Mouse (Mus musculus) kidney, adult 11 months (tissue): Measurements from ENCODE around the gene Tia1.
"Not testable (repeated sequence)": the region's sequence is repeated elsewhere in the genome, so short reads cannot be mapped to it uniquely, and the experiment has no call there.

Source experiments
- DNase-seq: peaks from one replicate; pipeline ENCODE4 v3.0.0; 2022

The Tia1 gene

GRCm38 (mm10) chr6:86404100-86404861 lies at the start of gene Tia1:
Gene Tia1 (plus strand): TSS chr6:86404219.
- DNase-seq = peak; percentile 97

DNA sequence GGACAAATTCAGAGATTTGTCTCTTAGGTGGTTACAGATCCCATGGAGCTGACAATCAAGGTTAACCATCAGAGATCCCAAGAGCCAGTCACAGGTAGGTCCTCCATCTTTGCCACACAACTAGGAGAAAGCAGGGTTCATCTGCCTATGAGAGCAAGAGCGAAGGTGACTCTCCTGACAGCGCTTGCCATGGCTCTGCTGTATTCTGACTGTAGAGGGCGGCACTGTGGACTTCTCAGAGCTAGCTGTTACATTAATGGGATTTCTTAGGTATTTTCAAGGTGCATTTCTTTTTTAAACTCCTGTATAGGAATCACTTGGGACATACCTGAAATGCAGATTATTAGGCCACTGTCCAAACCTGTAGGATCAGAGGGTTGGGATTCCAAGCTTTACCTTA lies 49.1 kb upstream of the Tia1 start:
- DNase-seq = no peak

GRCm38 (mm10) chr6:86356956-86357355 lies 47.1 kb upstream of the Tia1 start:
- no peak for DNase-seq

DNA sequence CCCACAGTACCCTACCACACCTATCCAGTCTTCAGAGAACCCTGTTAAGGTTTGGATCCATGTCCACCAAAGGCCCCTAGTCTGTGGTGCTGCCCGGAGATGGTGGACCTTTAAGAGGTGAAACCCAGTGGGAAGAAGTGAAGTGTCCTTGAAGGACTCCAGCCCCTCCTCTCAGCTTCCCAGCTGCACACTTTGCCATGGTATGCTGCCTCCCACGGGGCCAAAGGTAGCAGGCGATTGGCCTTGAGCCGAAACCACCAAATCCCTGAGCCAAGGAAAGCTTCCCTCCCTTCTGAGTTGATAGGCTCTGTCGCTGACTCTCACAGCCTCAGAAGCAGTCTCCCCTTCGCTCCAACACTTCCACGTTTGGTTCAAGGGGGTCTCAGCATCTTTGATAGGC lies 43.3 kb upstream of the Tia1 start:
- DNase-seq = peak; percentile 72

- no peak for DNase-seq
These were observed 42.6 kb upstream of the Tia1 start for GRCm38 (mm10) chr6:86361373-86361772.

GRCm38 (mm10) chr6:86364442-86365141 lies 39.4 kb upstream of the Tia1 start:
- peak; percentile 66 for DNase-seq

DNA sequence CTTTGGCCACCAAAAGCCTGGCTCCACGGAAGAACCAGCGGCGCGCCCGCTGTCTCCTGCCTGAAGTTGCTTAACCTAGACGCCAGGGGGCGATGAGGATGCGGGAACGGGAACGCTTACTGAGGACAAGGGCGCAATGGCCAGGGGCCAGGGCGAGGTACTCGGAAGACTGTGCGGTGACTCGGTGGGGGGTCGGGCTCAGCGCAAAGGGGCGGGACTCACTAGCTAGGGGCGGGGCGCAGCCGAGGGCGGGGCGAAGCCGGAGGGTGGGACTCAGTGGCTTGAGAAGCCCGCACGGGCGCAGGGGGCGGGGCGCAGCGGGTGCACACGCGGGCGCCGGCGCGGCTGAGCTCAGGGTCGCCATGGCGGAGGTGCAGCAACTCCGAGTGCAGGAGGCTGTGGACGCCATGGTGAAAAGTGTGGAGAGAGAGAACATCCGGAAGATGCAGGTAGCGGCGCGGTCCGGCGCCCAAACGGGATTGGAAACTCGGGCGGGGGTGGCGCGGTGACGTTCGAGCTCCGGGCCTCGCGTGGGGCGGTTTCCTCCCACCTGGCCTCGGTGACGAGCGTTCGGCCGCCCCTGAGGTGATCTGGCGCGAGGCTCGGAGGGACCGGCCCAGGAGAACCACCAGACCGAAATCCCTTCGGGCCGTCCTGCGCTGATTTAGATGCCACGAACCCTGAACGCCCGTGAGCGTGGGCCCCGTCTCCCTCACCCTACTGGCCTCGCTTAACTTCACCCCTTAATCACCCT lies 38.5 kb upstream of the Tia1 start, which contains the start of gene Fam136a:
TSS of gene Fam136a (plus strand) at position 276 of the 754 bp plus-strand sequence.
- peak; percentile 94 for DNase-seq

DNA sequence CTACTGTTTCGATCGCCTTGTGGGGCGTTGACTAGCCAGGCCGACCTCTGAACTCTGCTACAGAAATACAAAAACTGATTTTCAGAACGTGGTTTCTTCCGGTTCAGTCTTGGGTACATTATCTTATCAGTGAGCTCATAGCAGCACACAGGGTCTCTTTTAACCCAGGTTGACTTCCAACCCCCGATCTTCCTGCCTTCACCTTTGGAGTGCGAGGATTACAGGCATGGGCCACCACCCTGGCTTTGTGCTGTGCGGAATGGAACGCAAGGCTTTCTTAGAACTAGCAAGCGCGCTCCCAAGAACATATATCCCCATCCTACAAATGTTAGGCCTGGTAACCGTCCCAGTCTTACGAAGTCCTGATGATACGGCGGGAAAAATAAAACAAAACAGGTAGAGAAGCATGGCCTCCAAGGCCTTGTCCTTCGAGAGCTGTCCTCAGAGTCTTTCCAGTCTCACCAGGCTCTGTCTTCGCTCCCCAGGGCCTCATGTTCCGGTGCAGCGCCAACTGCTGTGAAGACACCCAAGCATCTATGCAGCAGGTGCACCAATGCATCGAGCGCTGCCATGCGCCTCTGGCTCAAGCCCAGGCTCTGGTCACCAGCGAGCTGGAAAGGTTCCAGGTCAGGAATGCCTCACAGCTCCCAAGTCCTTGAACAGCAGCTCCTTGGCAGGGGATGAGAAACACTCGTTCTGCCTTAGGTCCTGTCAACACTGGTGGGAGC lies 37.7 kb upstream of the Tia1 start:
- DNase-seq = peak; percentile 64

DNA sequence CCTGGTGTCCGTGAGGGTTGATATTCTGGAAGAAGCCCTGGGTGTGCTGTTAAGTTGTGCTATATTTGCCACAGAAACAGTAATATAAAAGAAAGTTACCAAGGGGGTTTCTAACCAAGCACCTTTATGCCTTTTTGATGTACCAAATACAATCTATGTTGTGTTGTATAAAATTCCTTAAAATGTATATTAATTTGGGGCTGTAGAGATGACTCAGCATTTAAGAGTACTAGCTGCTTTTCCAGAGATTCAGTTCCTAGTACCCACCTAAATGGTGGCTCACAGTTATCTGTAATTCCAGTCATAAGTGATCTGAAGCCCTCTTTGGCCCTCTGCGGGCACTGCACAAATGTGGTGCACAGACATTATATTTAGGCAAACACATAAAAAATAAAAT lies 37.2 kb upstream of the Tia1 start:
- DNase-seq = no peak

DNA sequence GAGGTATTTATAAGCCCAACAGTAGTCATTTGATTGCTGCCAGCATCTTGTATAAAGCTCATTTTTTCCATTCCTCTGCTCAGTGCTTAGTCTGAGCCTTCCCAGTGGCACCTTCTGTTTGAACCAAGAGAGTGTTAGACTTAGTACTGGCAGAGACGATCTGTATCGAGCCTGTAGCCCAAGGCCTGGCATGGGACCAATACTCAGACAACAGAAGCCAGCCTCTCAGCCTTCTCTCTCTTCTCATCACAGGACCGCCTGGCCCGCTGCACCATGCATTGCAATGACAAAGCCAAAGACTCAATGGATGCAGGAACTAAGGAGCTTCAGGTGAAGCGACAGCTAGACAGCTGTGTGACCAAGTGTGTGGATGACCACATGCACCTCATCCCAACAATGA lies 35.5 kb upstream of the Tia1 start:
- no peak for DNase-seq

DNA sequence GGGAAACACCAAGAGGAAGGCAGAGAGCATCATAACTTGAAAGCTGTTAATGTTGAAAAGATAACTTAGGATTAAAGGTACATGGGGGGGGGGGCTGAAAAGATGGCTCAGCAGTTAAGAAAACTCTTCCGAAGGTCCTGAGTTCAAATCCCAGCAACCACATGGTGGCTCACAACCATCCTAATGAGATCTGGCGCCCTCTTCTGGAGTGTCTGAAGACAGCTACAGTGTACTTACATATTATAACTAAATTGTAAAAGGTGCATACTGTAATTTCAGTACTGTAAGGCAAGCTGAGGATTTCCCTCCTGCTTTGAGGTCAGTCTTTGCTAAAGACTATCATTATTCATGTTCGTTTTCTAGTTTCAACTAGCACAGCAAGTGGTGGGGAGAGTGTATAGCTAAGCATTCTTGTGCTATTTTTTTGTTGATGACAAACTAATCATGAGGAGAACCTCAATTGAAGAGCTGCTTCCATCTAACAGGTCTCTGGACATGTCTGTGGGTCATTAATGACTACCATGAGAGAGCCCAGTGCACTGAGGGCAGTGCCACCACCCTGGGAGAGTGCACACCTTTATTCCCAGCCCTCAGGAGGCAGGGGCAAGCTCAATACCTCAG lies 33.8 kb upstream of the Tia1 start:
- DNase-seq = no peak

DNA sequence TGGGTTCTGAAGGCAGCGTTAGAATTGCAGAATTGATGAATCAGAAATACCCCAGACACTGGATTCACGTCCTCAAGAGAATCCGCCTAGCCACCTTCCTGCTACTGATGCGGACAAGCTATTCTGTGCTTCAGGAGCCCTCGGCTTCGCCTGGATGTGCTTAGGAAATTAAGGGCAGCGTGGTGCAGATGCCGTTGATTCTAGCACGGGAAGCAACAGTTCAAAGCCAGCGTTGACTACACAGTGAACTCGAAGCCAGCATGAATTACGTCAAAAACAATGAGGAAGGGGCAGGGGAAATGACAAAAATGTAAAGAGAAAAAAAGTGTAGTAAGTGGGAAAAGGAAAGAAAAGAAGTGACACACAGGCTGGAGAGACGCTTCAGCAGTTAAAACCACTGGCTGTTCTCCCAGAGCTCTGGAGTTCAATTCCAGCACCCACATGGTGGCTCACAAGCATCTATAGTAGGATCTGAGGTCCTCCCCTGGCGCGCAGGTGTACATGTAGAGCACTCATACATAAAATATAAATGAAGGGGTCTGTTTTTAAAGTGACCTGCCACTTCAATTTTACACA lies 33.2 kb upstream of the Tia1 start, which contains the start of gene Snrpg:
TSS of gene Snrpg (plus strand) at position 541 of the 576 bp plus-strand sequence.
- DNase-seq = no peak

DNA sequence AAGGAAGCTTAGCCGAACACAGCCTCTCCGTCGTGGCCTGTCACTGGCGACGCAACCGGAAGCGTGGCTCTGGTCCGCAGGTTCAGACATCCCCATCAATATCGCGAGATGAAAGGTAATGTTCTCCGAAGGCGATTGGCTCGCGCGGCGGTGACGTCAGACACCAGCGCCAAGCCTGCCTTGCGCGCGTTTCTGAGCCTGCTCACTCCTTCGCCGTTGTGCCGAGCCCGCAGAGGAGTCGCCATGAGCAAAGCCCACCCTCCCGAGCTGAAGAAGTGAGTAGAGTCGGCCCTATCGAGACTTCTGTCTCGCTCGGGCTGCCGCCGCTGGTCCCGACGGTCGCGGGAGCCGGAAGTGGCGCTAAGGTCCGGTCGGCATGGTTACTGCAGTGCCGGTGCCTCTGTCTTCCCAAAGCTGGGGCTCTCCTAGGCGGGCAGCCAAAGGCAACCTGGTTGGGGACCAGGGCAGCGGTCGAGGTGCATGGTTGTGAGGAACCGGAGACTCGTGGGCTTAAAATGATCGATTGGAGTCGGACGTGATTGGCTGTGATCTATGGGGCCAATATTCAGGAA lies 32.6 kb upstream of the Tia1 start:
- DNase-seq = peak; percentile 96

DNA sequence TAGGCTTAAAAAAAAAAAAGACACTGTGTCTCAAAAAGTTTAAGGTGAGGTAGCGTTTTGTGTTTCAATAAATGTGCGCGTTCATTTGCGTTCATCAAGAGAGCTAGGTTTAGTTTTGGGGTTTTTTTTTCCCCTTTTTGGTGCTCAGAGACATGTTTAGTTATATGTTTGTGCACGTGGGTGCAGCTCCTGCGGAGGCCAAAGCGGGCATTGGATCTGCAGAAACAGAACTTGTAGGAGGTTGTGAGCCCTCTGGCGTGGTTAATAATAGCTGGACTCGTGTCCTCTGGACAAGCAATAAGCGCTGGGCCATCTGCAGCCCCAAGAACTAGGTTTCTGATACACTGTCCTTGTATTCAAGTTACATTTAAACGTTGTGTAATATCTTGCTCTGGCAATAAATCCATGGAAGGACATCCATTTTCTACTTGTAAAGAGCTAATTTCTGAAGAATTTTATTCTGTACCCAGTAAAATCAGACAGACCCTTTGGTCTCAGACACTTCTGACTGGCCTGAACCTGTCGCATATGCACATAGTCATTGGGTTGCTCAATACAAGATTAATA lies 32.0 kb upstream of the Tia1 start:
- no peak for DNase-seq

DNA sequence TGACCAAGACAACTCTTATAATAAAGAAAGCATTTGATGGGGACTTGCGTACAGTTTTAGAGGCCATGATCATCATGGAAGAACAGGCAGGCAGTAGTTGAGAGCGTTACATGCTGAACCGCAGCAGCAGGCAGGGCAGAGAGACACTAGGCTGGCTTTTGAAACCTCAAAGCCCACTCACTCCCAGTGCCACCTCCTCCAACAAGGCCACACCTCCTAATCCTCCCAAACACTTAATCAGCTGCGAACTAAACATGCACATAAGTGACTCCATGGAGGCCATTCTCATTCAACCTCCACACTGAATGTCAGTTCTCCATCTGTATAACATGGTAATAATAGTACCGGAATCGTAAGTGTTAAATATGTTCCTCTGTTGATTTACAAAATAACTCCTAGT lies 30.5 kb upstream of the Tia1 start:
- no peak for DNase-seq

- no peak for DNase-seq
These were observed 25.7 kb upstream of the Tia1 start for GRCm38 (mm10) chr6:86378341-86378740.

GRCm38 (mm10) chr6:86380112-86380511 lies 23.9 kb upstream of the Tia1 start:
- not testable (repeated sequence) for DNase-seq

GRCm38 (mm10) chr6:86382551-86382950 lies 21.5 kb upstream of the Tia1 start:
- DNase-seq = no peak

DNA sequence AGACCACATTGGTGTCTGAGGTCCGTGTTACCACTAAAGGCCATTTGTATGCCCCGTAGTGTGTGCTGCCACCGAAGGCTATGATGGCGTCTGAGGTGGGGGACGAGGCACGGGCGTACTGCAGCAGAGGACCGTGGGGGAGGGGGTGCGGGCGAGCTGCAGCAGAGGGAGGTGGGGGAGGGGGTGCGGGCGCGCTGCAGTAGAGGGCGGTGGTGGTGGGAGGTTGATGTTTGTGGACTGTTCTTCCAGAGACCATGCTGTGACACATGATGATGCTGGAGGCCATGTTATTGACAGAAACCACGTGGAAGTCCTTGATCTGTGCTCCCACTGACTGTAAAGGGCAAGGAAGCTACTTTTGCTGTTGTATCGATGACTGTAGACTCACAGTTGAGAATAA lies 20.6 kb upstream of the Tia1 start:
- no peak for DNase-seq

DNA sequence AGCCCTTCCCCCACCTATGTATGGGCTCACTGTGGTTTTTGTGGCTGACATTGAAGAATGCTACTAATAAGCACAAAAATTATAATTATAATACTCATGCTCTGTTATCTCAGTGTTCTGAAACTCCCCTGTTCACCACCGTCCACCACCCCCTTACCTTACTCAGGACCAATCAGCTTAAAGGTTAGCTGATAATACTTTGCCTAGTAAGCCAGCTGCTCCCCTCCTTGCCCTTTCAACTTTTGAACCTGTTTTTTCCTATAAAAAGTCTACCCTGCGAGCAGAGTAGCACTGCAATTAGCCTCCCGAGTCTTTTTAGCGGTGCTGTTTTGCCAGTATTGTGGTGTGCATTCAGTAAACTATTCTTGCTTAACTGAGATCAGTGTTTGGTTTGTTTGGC lies 19.3 kb upstream of the Tia1 start:
- DNase-seq = no peak

GRCm38 (mm10) chr6:86385362-86386104 lies 18.5 kb upstream of the Tia1 start:
- DNase-seq = no peak
